Mouse (Mus musculus) liver, postnatal 0 days (tissue): ENCODE data around the gene Gm10197.

Source experiments
- CTCF ChIP-seq: sonication (generic); IDR thresholded peaks from 2 replicates; pipeline ENCODE4 v1.5.1; 2016; ENCODE audit warnings: antibody characterized with exemption, low read depth
- EP300 ChIP-seq: IDR thresholded peaks from 2 replicates; pipeline ENCODE4 v1.6.1; 2016; ENCODE audit warnings: antibody characterized with exemption, low read depth, mild to moderate bottlenecking

- no peak for TF ChIP-seq CTCF
- TF ChIP-seq EP300 = no peak
Observed at GRCm38 (mm10) chr19:53335241-53335640, 36.3 kb downstream of the Gm10197 start.
